Comparison of ENCODE assay signal across 13 mouse cellular contexts in genomic region chr7:67608348-67609024, GRCm38 (mm10). TPM values are rescaled to one million over a fixed set of nuclear protein-coding genes. Genes with fewer than 3 reads are reported as not detected.
DNase-seq lines count a peak whose midpoint lies in the region; ATAC-seq lines count a peak whose summit lies in the region.
"Had no signal": no experiment of that assay in that cellular context is flagged by ENCODE, and none has a peak within 500 bp of the region (broad histone marks: within the 10 kb centered on the region; RNA-seq: fewer than 3 reads in every experiment).

No protein-coding gene starts in this region.

- peaks cover 9% of the 10 kb centered on the region; the same call in 1 of the 2 replicates for H3K4me1 ChIP-seq in hindbrain, embryonic 14.5 days (replicated peaks; ENCODE audit: control insufficient read depth, insufficient read depth, low read length)
- peaks cover 19% of the 10 kb centered on the region for H3K4me1 ChIP-seq in hindbrain, embryonic 10.5 days (replicated peaks)
- H3K4me1 ChIP-seq in neural tube, embryonic 15.5 days: peaks cover 20% of the 10 kb centered on the region; the same call in 1 of the 2 replicates

- no peaks in the 10 kb centered on the region for H3K36me3 ChIP-seq in hindbrain, embryonic 14.5 days (replicated peaks; ENCODE audit: control insufficient read depth, insufficient read depth)
- no peaks in the 10 kb centered on the region for H3K36me3 ChIP-seq in hindbrain, embryonic 10.5 days
- no peaks in the 10 kb centered on the region for H3K36me3 ChIP-seq in neural tube, embryonic 15.5 days

- peak overlapping the region; percentile 12; the same call in 1 of the 2 replicates for H3K27ac ChIP-seq in hindbrain, embryonic 14.5 days
- H3K27ac ChIP-seq in hindbrain, embryonic 10.5 days: no peak overlapping the region
- H3K27ac ChIP-seq in neural tube, embryonic 15.5 days (replicated peaks): 0 out of 2 replicates have a peak overlapping the region, but pooled peaks have one; percentile 1
- H3K27ac ChIP-seq: heart, adult 2 months had no signal

- no peak overlapping the region for H3K4me3 ChIP-seq in hindbrain, embryonic 14.5 days (replicated peaks; ENCODE audit: low read length)
- H3K4me3 ChIP-seq in hindbrain, embryonic 10.5 days: no peak overlapping the region
- no peak overlapping the region for H3K4me3 ChIP-seq in neural tube, embryonic 15.5 days (replicated peaks)
- H3K4me3 ChIP-seq: heart, adult 2 months had no signal

- no peaks in the 10 kb centered on the region for H3K27me3 ChIP-seq in hindbrain, embryonic 14.5 days (ENCODE audit: control insufficient read depth, insufficient read depth, low read length)
- no peaks in the 10 kb centered on the region for H3K27me3 ChIP-seq in hindbrain, embryonic 10.5 days (ENCODE audit: insufficient read depth, poor library complexity, severe bottlenecking)
- H3K27me3 ChIP-seq in neural tube, embryonic 15.5 days (replicated peaks): no peaks in the 10 kb centered on the region

- H3K9me3 ChIP-seq in hindbrain, embryonic 14.5 days (ENCODE audit: control insufficient read depth, low read length): no peaks in the 10 kb centered on the region
- H3K9me3 ChIP-seq in hindbrain, embryonic 10.5 days: no peaks in the 10 kb centered on the region
- H3K9me3 ChIP-seq in neural tube, embryonic 15.5 days (replicated peaks): no peaks in the 10 kb centered on the region

- peak; percentile 34 for DNase-seq in gastrocnemius, adult 18-20 months (ENCODE audit: low spot score)
- no peak for DNase-seq in gastrocnemius, postnatal 4 days (ENCODE audit: low spot score in 2 of 2)
- no peak for DNase-seq in hindbrain, embryonic 14.5 days (ENCODE audit: low spot score)
- DNase-seq in hindbrain, embryonic 10.5 days (ENCODE audit: low spot score): no peak
- peak; percentile 63 for DNase-seq in testis, postnatal 14 days (ENCODE audit: low spot score)
- no peak for DNase-seq in testis, postnatal 10 days (ENCODE audit: low spot score)
- DNase-seq in lung, postnatal 14 days: no peak
- DNase-seq: adrenal gland, postnatal 14 days; cerebellum, postnatal 14 days; heart, adult 2 months; right cerebral cortex, postnatal 4 days had no signal

- H3K4me2 ChIP-seq in hindbrain, embryonic 14.5 days (replicated peaks): no peak overlapping the region
- H3K4me2 ChIP-seq in neural tube, embryonic 15.5 days: no peak overlapping the region
- H3K4me2 ChIP-seq: lung, embryonic 14.5 days had no signal

- no peak for ATAC-seq in hindbrain, embryonic 14.5 days (ENCODE audit: low FRiP score)
- no peak for ATAC-seq in neural tube, embryonic 15.5 days (ENCODE audit: low FRiP score)

- WGBS in hindbrain, embryonic 14.5 days: 45% methylated on average over 4 of the region's 4 CpGs
- 54% methylated on average over 4 of the region's 4 CpGs for WGBS in hindbrain, embryonic 10.5 days
- 37% methylated on average over 4 of the region's 4 CpGs for WGBS in neural tube, embryonic 15.5 days

- no peak overlapping the region for H3K9ac ChIP-seq in hindbrain, embryonic 14.5 days
- no peak overlapping the region for H3K9ac ChIP-seq in neural tube, embryonic 15.5 days (replicated peaks)
- H3K9ac ChIP-seq: lung, embryonic 14.5 days had no signal

RNA-seq across cellular contexts. Expression of gene Lrrc28, which starts 36.6 kb away (rescaled TPM):
- total RNA-seq in gastrocnemius, adult 18-20 months (2021): 10 to 100 TPM; 18.2 to 26.1 TPM
- 10 to 100 TPM; 17.3 to 19.1 TPM for total RNA-seq in gastrocnemius, postnatal 4 days (2021)
- 27.4 and 28.4 TPM in 2 replicates for polyA plus RNA-seq in hindbrain, embryonic 14.5 days (2014; fragmentation: Nextera tagmentation; extraction: Ambion mirVana)
- polyA plus RNA-seq in hindbrain, embryonic 10.5 days (2016; fragmentation: Nextera tagmentation; extraction: Ambion mirVana): 19.9 and 25.1 TPM in 2 replicates
- 20.7 and 24.0 TPM in 2 replicates for polyA plus RNA-seq in neural tube, embryonic 15.5 days (2015; fragmentation: Nextera tagmentation; extraction: Ambion mirVana)

RNA-seq across cellular contexts. Expression of gene Ttc23, which starts 38.7 kb away (rescaled TPM):
- total RNA-seq in gastrocnemius, adult 18-20 months (2021): 10 to 100 TPM; 18.6 to 19.2 TPM
- total RNA-seq in gastrocnemius, postnatal 4 days (2021): 10 to 100 TPM; 26.5 to 33.2 TPM
- 7.8 and 9.0 TPM in 2 replicates for polyA plus RNA-seq in hindbrain, embryonic 14.5 days (2014; fragmentation: Nextera tagmentation; extraction: Ambion mirVana)
- 34.3 and 34.4 TPM in 2 replicates for polyA plus RNA-seq in hindbrain, embryonic 10.5 days (2016; fragmentation: Nextera tagmentation; extraction: Ambion mirVana)
- polyA plus RNA-seq in neural tube, embryonic 15.5 days (2015; fragmentation: Nextera tagmentation; extraction: Ambion mirVana): 6.1 and 11.1 TPM in 2 replicates

Comparison
In these comparisons a context has a peak if more than half of its experiments do, and no peak if none do; other contexts are left out.
1. DNase-seq: peak in gastrocnemius, adult 18-20 months (single experiment) and testis, postnatal 14 days (single experiment); none in gastrocnemius, postnatal 4 days (0 of 2), hindbrain, embryonic 14.5 days (single experiment), hindbrain, embryonic 10.5 days (single experiment), testis, postnatal 10 days (single experiment) and lung, postnatal 14 days (single experiment).